Mouse (Mus musculus) midbrain, embryonic 15.5 days (tissue): ENCODE data around the gene Phldb2. TPM values are rescaled to one million over a fixed set of nuclear protein-coding genes. Genes with fewer than 3 reads are reported as not detected.

Source experiments
- ATAC-seq: fragments of 200-750 bp; cut with Nextera tagmentation; replicated peaks from 2 replicates; pipeline ENCODE4 v1.8.0; 2017; ENCODE audit warnings: moderate TSS enrichment
- H3K27ac ChIP-seq: fragments of 300-500 bp; sonication (generic); 2 replicates; pipeline ENCODE4 v1.5.1; 2015; ENCODE audit warnings: mild to moderate bottlenecking, inconsistent platforms
- H3K27me3 ChIP-seq: fragments of 300-500 bp; sonication (generic); replicated peaks from 2 replicates; pipeline ENCODE4 v1.6.1; 2015; ENCODE audit warnings: inconsistent platforms
- H3K36me3 ChIP-seq: fragments of 300-500 bp; sonication (generic); replicated peaks from 2 replicates; pipeline ENCODE4 v1.6.1; 2015; ENCODE audit warnings: inconsistent platforms
- H3K4me1 ChIP-seq: fragments of 300-500 bp; sonication (generic); 2 replicates; pipeline ENCODE4 v1.6.1; 2015; ENCODE audit warnings: inconsistent platforms
- H3K4me2 ChIP-seq: fragments of 300-500 bp; sonication (generic); 2 replicates; pipeline ENCODE4 v1.6.1; 2015; ENCODE audit warnings: inconsistent platforms, mild to moderate bottlenecking, moderate library complexity
- H3K4me3 ChIP-seq: fragments of 300-500 bp; sonication (generic); 2 replicates; pipeline ENCODE4 v1.5.1; 2015; ENCODE audit warnings: mild to moderate bottlenecking, inconsistent platforms
- H3K9ac ChIP-seq: fragments of 300-500 bp; sonication (generic); 2 replicates; pipeline ENCODE4 v1.6.1; 2015; ENCODE audit warnings: mild to moderate bottlenecking, inconsistent platforms
- H3K9me3 ChIP-seq: fragments of 300-500 bp; sonication (generic); 2 replicates; pipeline ENCODE4 v1.6.1; 2016; ENCODE audit warnings: inconsistent platforms
- WGBS: fragments of 180-500 bp; shearing (Covaris S2); methylation state at CpG from one replicate; pipeline ENCODE4 v1.1.7; 2015; ENCODE audit warnings: mixed read lengths; 5-methylcytosine and 5-hydroxymethylcytosine counted together
- polyA plus RNA-seq: library from polyadenylated mRNA; unstranded; fragments of >200 nt; fragmentation: Nextera tagmentation; extraction: Ambion mirVana; gene quantifications from 2 replicates; pipeline ENCODE4 v1.2.1, GENCODE M21; 2015

Gene Phldb2
- polyA plus RNA-seq, 1 experiment from 2014 or later = 7.8 TPM

- Histone ChIP-seq H3K9me3 (no peaks in the 10 kb centered on the region), H3K27ac (no peak overlapping the region), H3K4me1 (no peaks in the 10 kb centered on the region), H3K36me3 (no peaks in the 10 kb centered on the region), H3K27me3 (no peaks in the 10 kb centered on the region), H3K4me2 (no peak overlapping the region), H3K4me3 (no peak overlapping the region), H3K9ac (no peak overlapping the region)
- no peak for ATAC-seq
- 94% methylated on average over 2 of the region's 2 CpGs for WGBS
Observed at GRCm38 (mm10) chr16:45970187-45970586, 16.8 kb upstream of the Phldb2 start.

- H3K9ac ChIP-seq = no peak overlapping the region
- no peaks in the 10 kb centered on the region for H3K4me1 ChIP-seq
- WGBS = 83% methylated on average over 5 of the region's 5 CpGs
- H3K9me3 ChIP-seq = no peaks in the 10 kb centered on the region
- H3K4me2 ChIP-seq = no peak overlapping the region
- no peak overlapping the region for H3K4me3 ChIP-seq
- H3K27me3 ChIP-seq = no peaks in the 10 kb centered on the region
- no peak for ATAC-seq
- no peaks in the 10 kb centered on the region for H3K36me3 ChIP-seq
- H3K27ac ChIP-seq = no peak overlapping the region
Observed at GRCm38 (mm10) chr16:45968716-45969115, 15.3 kb upstream of the Phldb2 start.

GRCm38 (mm10) chr16:45967471-45967870, 14.1 kb upstream of the Phldb2 start:
- Histone ChIP-seq H3K4me2 (no peak overlapping the region), H3K4me1 (no peaks in the 10 kb centered on the region), H3K9me3 (no peaks in the 10 kb centered on the region), H3K27ac (no peak overlapping the region), H3K27me3 (no peaks in the 10 kb centered on the region), H3K9ac (no peak overlapping the region), H3K36me3 (no peaks in the 10 kb centered on the region), H3K4me3 (no peak overlapping the region)
- 12% methylated on average over 7 of the region's 7 CpGs for WGBS
- ATAC-seq = peak; percentile 92

- Histone ChIP-seq H3K36me3 (no peaks in the 10 kb centered on the region), H3K27me3 (no peaks in the 10 kb centered on the region)
- WGBS = 78% methylated on average over 5 of the region's 5 CpGs
Observed at GRCm38 (mm10) chr16:45966604-45967003, 13.2 kb upstream of the Phldb2 start.

GRCm38 (mm10) chr16:45964777-45965176, 11.4 kb upstream of the Phldb2 start:
- Histone ChIP-seq H3K36me3 (no peaks in the 10 kb centered on the region), H3K27me3 (no peaks in the 10 kb centered on the region), H3K4me3 (no peak overlapping the region), H3K9me3 (no peaks in the 10 kb centered on the region), H3K9ac (no peak overlapping the region), H3K4me1 (no peaks in the 10 kb centered on the region), H3K4me2 (no peak overlapping the region), H3K27ac (no peak overlapping the region)
- 89% methylated on average over 6 of the region's 6 CpGs for WGBS
- no peak for ATAC-seq

More at GRCm38 (mm10) chr16:45966604-45967003, 13.2 kb upstream of the Phldb2 start:
- no peaks in the 10 kb centered on the region for H3K9me3 ChIP-seq
- no peak for ATAC-seq
- H3K27ac ChIP-seq = no peak overlapping the region
- H3K4me3 ChIP-seq = no peak overlapping the region
- no peaks in the 10 kb centered on the region for H3K4me1 ChIP-seq
- no peak overlapping the region for H3K4me2 ChIP-seq
- H3K9ac ChIP-seq = no peak overlapping the region

- Histone ChIP-seq H3K9me3 (no peaks in the 10 kb centered on the region), H3K9ac (no peak overlapping the region), H3K4me1 (no peaks in the 10 kb centered on the region), H3K4me2 (no peak overlapping the region), H3K27ac (no peak overlapping the region), H3K4me3 (no peak overlapping the region), H3K36me3 (no peaks in the 10 kb centered on the region), H3K27me3 (no peaks in the 10 kb centered on the region)
- 89% methylated on average over 8 of the region's 8 CpGs for WGBS
- ATAC-seq = no peak
Observed at GRCm38 (mm10) chr16:45963837-45964236, 10.4 kb upstream of the Phldb2 start.

- Histone ChIP-seq H3K9ac (no peak overlapping the region), H3K4me3 (no peak overlapping the region), H3K36me3 (0 out of 2 replicates have a peak, but pooled peaks cover under 1% of the 10 kb centered on the region), H3K9me3 (no peaks in the 10 kb centered on the region), H3K27ac (no peak overlapping the region), H3K4me1 (no peaks in the 10 kb centered on the region), H3K4me2 (no peak overlapping the region), H3K27me3 (no peaks in the 10 kb centered on the region)
- WGBS = 86% methylated on average over 5 of the region's 5 CpGs
- ATAC-seq = no peak
Observed at GRCm38 (mm10) chr16:45963088-45963487, 9.7 kb upstream of the Phldb2 start.

DNA sequence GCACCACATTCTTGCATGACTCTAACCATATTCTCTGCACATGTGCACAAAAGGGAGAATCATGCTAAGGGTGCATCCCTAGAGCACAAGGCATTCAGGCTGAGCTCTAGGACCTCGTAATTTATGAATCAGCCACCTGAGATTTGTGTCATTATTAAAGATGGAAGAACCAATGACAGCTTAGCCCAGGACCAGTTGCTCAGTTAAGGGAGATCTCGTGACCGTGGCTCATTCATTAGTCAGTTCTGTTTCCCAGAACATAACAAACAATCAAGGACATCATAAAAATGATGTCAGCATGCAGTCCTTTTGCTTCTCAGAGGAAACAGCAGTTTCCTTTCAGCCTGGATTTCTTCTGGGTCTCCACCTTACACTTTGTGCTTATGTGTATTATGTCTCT, 7.6 kb upstream of the Phldb2 start:
- H3K9ac ChIP-seq = no peak overlapping the region
- no peaks in the 10 kb centered on the region for H3K4me1 ChIP-seq
- WGBS = 76% methylated on average over 3 of the region's 3 CpGs
- no peaks in the 10 kb centered on the region for H3K9me3 ChIP-seq
- H3K27me3 ChIP-seq = no peaks in the 10 kb centered on the region
- no peak for ATAC-seq
- H3K4me3 ChIP-seq = no peak overlapping the region
- no peak overlapping the region for H3K4me2 ChIP-seq
- H3K36me3 ChIP-seq = 0 out of 2 replicates have a peak, but pooled peaks cover 2% of the 10 kb centered on the region
- H3K27ac ChIP-seq = no peak overlapping the region

- no peaks in the 10 kb centered on the region for H3K27me3 ChIP-seq
- WGBS = 85% methylated on average over 4 of the region's 4 CpGs
- no peak overlapping the region for H3K4me3 ChIP-seq
- no peak overlapping the region for H3K27ac ChIP-seq
- 0 out of 2 replicates have a peak, but pooled peaks cover 2% of the 10 kb centered on the region for H3K36me3 ChIP-seq
- H3K9ac ChIP-seq = no peak overlapping the region
- no peaks in the 10 kb centered on the region for H3K4me1 ChIP-seq
- no peak for ATAC-seq
- no peaks in the 10 kb centered on the region for H3K9me3 ChIP-seq
- H3K4me2 ChIP-seq = no peak overlapping the region
Observed at GRCm38 (mm10) chr16:45956390-45956950, 3.1 kb upstream of the Phldb2 start.

GRCm38 (mm10) chr16:45952501-45952900, 897 bp downstream of the Phldb2 start:
- no peak overlapping the region for H3K9ac ChIP-seq
- WGBS = 76% methylated on average over 5 of the region's 5 CpGs
- H3K36me3 ChIP-seq = no peaks in the 10 kb centered on the region
- no peaks in the 10 kb centered on the region for H3K9me3 ChIP-seq
- H3K4me3 ChIP-seq = no peak overlapping the region
- H3K27me3 ChIP-seq = no peaks in the 10 kb centered on the region
- H3K4me2 ChIP-seq = no peak overlapping the region
- H3K27ac ChIP-seq = no peak overlapping the region
- ATAC-seq = no peak
- no peaks in the 10 kb centered on the region for H3K4me1 ChIP-seq

GRCm38 (mm10) chr16:45952035-45952434, 1.4 kb downstream of the Phldb2 start:
- H3K4me2 ChIP-seq = no peak overlapping the region
- ATAC-seq = no peak

GRCm38 (mm10) chr16:45946335-45946734, 7.1 kb downstream of the Phldb2 start:
- H3K9me3 ChIP-seq = no peaks in the 10 kb centered on the region
- H3K4me1 ChIP-seq = no peaks in the 10 kb centered on the region
- no peak overlapping the region for H3K4me2 ChIP-seq
- no peak overlapping the region for H3K4me3 ChIP-seq
- no peak for ATAC-seq
- no peaks in the 10 kb centered on the region for H3K36me3 ChIP-seq
- H3K27ac ChIP-seq = no peak overlapping the region
- no peaks in the 10 kb centered on the region for H3K27me3 ChIP-seq
- no peak overlapping the region for H3K9ac ChIP-seq
- 96% methylated on average over 2 of the region's 2 CpGs for WGBS

More at GRCm38 (mm10) chr16:45952035-45952434, 1.4 kb downstream of the Phldb2 start:
- H3K4me1 ChIP-seq = no peaks in the 10 kb centered on the region
- no peak overlapping the region for H3K4me3 ChIP-seq
- no peak overlapping the region for H3K9ac ChIP-seq
- 89% methylated on average over 2 of the region's 2 CpGs for WGBS
- no peak overlapping the region for H3K27ac ChIP-seq
- no peaks in the 10 kb centered on the region for H3K27me3 ChIP-seq
- no peaks in the 10 kb centered on the region for H3K9me3 ChIP-seq
- H3K36me3 ChIP-seq = no peaks in the 10 kb centered on the region

GRCm38 (mm10) chr16:45945649-45946048, 7.7 kb downstream of the Phldb2 start:
- Histone ChIP-seq H3K4me3 (no peak overlapping the region), H3K4me1 (no peaks in the 10 kb centered on the region), H3K4me2 (no peak overlapping the region), H3K9ac (no peak overlapping the region), H3K27ac (no peak overlapping the region), H3K27me3 (no peaks in the 10 kb centered on the region), H3K36me3 (no peaks in the 10 kb centered on the region), H3K9me3 (no peaks in the 10 kb centered on the region)
- no peak for ATAC-seq
- 83% methylated on average over 5 of the region's 5 CpGs for WGBS
